Mouse (Mus musculus): ENCODE measurements around the gene Iscu. TPM values are rescaled to one million over a fixed set of nuclear protein-coding genes. Genes with fewer than 3 reads are reported as not detected.

Gene Iscu
- polyA plus RNA-seq, 1 experiment from 2014 or later: 107 TPM

- no peaks in the 10 kb centered on the region for H3K4me1 ChIP-seq (ENCODE audit: control insufficient read depth, insufficient read depth, low read length)
- no peak overlapping the region for H3K4me2 ChIP-seq (ENCODE audit: low read depth, low read length)
- no peaks in the 10 kb centered on the region for H3K9me3 ChIP-seq (ENCODE audit: control insufficient read depth, low read length)
- H3K36me3 ChIP-seq (ENCODE audit: control insufficient read depth, insufficient read depth, low read length): no peaks in the 10 kb centered on the region
- H3K9ac ChIP-seq (ENCODE audit: low read depth, low read length): no peak overlapping the region
- DNase-seq (ENCODE audit: low spot score): no peak
- 85% methylated on average over 7 of the region's 7 CpGs for WGBS
- H3K4me3 ChIP-seq (ENCODE audit: low read depth, low read length): no peak overlapping the region
- H3K27ac ChIP-seq (replicated peaks; ENCODE audit: low read depth, low read length): no peak overlapping the region
- H3K27me3 ChIP-seq (replicated peaks; ENCODE audit: control insufficient read depth, insufficient read depth, low read length): no peaks in the 10 kb centered on the region
- ATAC-seq (ENCODE audit: low read depth): no peak
Observed at GRCm38 (mm10) chr5:113731174-113731573, 41.4 kb upstream of the Iscu start.

GRCm38 (mm10) chr5:113732182-113732581, 40.4 kb upstream of the Iscu start:
- peak; percentile 41 for DNase-seq (ENCODE audit: low spot score)
- Histone ChIP-seq H3K4me3 (ENCODE audit: low read depth, low read length) (no peak overlapping the region), H3K27me3 (replicated peaks; ENCODE audit: control insufficient read depth, insufficient read depth, low read length) (no peaks in the 10 kb centered on the region), H3K9ac (ENCODE audit: low read depth, low read length) (no peak overlapping the region), H3K36me3 (ENCODE audit: control insufficient read depth, insufficient read depth, low read length) (no peaks in the 10 kb centered on the region), H3K27ac (replicated peaks; ENCODE audit: low read depth, low read length) (no peak overlapping the region), H3K4me2 (ENCODE audit: low read depth, low read length) (no peak overlapping the region), H3K9me3 (ENCODE audit: control insufficient read depth, low read length) (no peaks in the 10 kb centered on the region), H3K4me1 (ENCODE audit: control insufficient read depth, insufficient read depth, low read length) (peaks cover 7% of the 10 kb centered on the region; the same call in 1 of the 2 replicates)
- ATAC-seq (ENCODE audit: low read depth): no peak
- WGBS: 27% methylated on average over 6 of the region's 6 CpGs

- no peaks in the 10 kb centered on the region for H3K9me3 ChIP-seq (ENCODE audit: control insufficient read depth, low read length)
- peaks cover 7% of the 10 kb centered on the region; the same call in 1 of the 2 replicates for H3K4me1 ChIP-seq (ENCODE audit: control insufficient read depth, insufficient read depth, low read length)
- 66% methylated on average over 5 of the region's 5 CpGs for WGBS
- no peak overlapping the region for H3K27ac ChIP-seq (replicated peaks; ENCODE audit: low read depth, low read length)
- peaks cover 17% of the 10 kb centered on the region for H3K36me3 ChIP-seq (ENCODE audit: control insufficient read depth, insufficient read depth, low read length)
- no peak overlapping the region for H3K9ac ChIP-seq (ENCODE audit: low read depth, low read length)
- no peak overlapping the region for H3K4me2 ChIP-seq (ENCODE audit: low read depth, low read length)
- H3K4me3 ChIP-seq (ENCODE audit: low read depth, low read length): no peak overlapping the region
- no peak for ATAC-seq (ENCODE audit: low read depth)
- no peaks in the 10 kb centered on the region for H3K27me3 ChIP-seq (replicated peaks; ENCODE audit: control insufficient read depth, insufficient read depth, low read length)
- DNase-seq (ENCODE audit: low spot score): no peak
Observed at GRCm38 (mm10) chr5:113734376-113734775, 38.2 kb upstream of the Iscu start.

GRCm38 (mm10) chr5:113735023-113735344, 37.6 kb upstream of the Iscu start:
- Histone ChIP-seq H3K4me3 (ENCODE audit: low read depth, low read length) (peak overlapping the region; percentile 68), H3K36me3 (ENCODE audit: control insufficient read depth, insufficient read depth, low read length) (peaks cover 23% of the 10 kb centered on the region), H3K9me3 (ENCODE audit: control insufficient read depth, low read length) (no peaks in the 10 kb centered on the region), H3K4me2 (ENCODE audit: low read depth, low read length) (peak overlapping the region; percentile 68), H3K27me3 (replicated peaks; ENCODE audit: control insufficient read depth, insufficient read depth, low read length) (no peaks in the 10 kb centered on the region), H3K4me1 (ENCODE audit: control insufficient read depth, insufficient read depth, low read length) (peaks cover 7% of the 10 kb centered on the region; the same call in 1 of the 2 replicates), H3K9ac (ENCODE audit: low read depth, low read length) (peak overlapping the region; percentile 81), H3K27ac (replicated peaks; ENCODE audit: low read depth, low read length) (peak overlapping the region; percentile 96)
- DNase-seq (ENCODE audit: low spot score): no peak
- 32% methylated on average over 7 of the region's 7 CpGs for WGBS
- no peak for ATAC-seq (ENCODE audit: low read depth)

GRCm38 (mm10) chr5:113735345-113736112, 37.0 kb upstream of the Iscu start, which contains the start of gene Ficd:
TSS of gene Ficd (plus strand) at chr5:113735803.
- peak within 1 kb of the TSS; percentile 89 for H3K4me2 ChIP-seq (ENCODE audit: low read depth, low read length)
- 3% methylated on average over 27 of the region's 71 CpGs for WGBS
- H3K4me1 ChIP-seq (ENCODE audit: control insufficient read depth, insufficient read depth, low read length): peaks cover 7% of the 10 kb centered on the region; the same call in 1 of the 2 replicates
- ATAC-seq (ENCODE audit: low read depth): peak; percentile 98
- H3K4me3 ChIP-seq (ENCODE audit: low read depth, low read length): peak within 1 kb of the TSS; percentile 68
- peak within 1 kb of the TSS; percentile 96 for H3K27ac ChIP-seq (replicated peaks; ENCODE audit: low read depth, low read length)
- no peaks in the 10 kb centered on the region for H3K27me3 ChIP-seq (replicated peaks; ENCODE audit: control insufficient read depth, insufficient read depth, low read length)
- H3K9me3 ChIP-seq (ENCODE audit: control insufficient read depth, low read length): no peaks in the 10 kb centered on the region
- DNase-seq (ENCODE audit: low spot score): peak; percentile 100
- H3K36me3 ChIP-seq (ENCODE audit: control insufficient read depth, insufficient read depth, low read length): peaks cover 29% of the 10 kb centered on the region
- peak within 1 kb of the TSS; percentile 81 for H3K9ac ChIP-seq (ENCODE audit: low read depth, low read length)

- ATAC-seq (ENCODE audit: low read depth): peak; percentile 3; the same call in 1 of the 2 replicates
Observed at GRCm38 (mm10) chr5:113736113-113736502, 36.4 kb upstream of the Iscu start.

GRCm38 (mm10) chr5:113736522-113737164, 35.9 kb upstream of the Iscu start:
- Histone ChIP-seq H3K4me1 (ENCODE audit: control insufficient read depth, insufficient read depth, low read length) (peaks cover 7% of the 10 kb centered on the region; the same call in 1 of the 2 replicates), H3K9me3 (ENCODE audit: control insufficient read depth, low read length) (no peaks in the 10 kb centered on the region), H3K9ac (ENCODE audit: low read depth, low read length) (peak overlapping the region; percentile 81), H3K27me3 (replicated peaks; ENCODE audit: control insufficient read depth, insufficient read depth, low read length) (no peaks in the 10 kb centered on the region), H3K4me3 (ENCODE audit: low read depth, low read length) (peak overlapping the region; percentile 68), H3K4me2 (ENCODE audit: low read depth, low read length) (peak overlapping the region; percentile 89), H3K36me3 (ENCODE audit: control insufficient read depth, insufficient read depth, low read length) (peaks cover 40% of the 10 kb centered on the region), H3K27ac (replicated peaks; ENCODE audit: low read depth, low read length) (peak overlapping the region; percentile 96; the same call in 1 of the 2 replicates)
- ATAC-seq (ENCODE audit: low read depth) (no peak), DNase-seq (ENCODE audit: low spot score) (no peak)
- 26% methylated on average over 14 of the region's 15 CpGs for WGBS

More at GRCm38 (mm10) chr5:113736113-113736502, 36.4 kb upstream of the Iscu start:
- peak overlapping the region; percentile 89 for H3K4me2 ChIP-seq (ENCODE audit: low read depth, low read length)
- peak overlapping the region; percentile 68 for H3K4me3 ChIP-seq (ENCODE audit: low read depth, low read length)
- no peaks in the 10 kb centered on the region for H3K27me3 ChIP-seq (replicated peaks; ENCODE audit: control insufficient read depth, insufficient read depth, low read length)
- no peak for DNase-seq (ENCODE audit: low spot score)
- no peaks in the 10 kb centered on the region for H3K9me3 ChIP-seq (ENCODE audit: control insufficient read depth, low read length)
- WGBS: 7% methylated on average over 10 of the region's 10 CpGs
- peak overlapping the region; percentile 96 for H3K27ac ChIP-seq (replicated peaks; ENCODE audit: low read depth, low read length)
- H3K4me1 ChIP-seq (ENCODE audit: control insufficient read depth, insufficient read depth, low read length): peaks cover 7% of the 10 kb centered on the region; the same call in 1 of the 2 replicates
- peaks cover 34% of the 10 kb centered on the region for H3K36me3 ChIP-seq (ENCODE audit: control insufficient read depth, insufficient read depth, low read length)
- peak overlapping the region; percentile 81 for H3K9ac ChIP-seq (ENCODE audit: low read depth, low read length)

GRCm38 (mm10) chr5:113737607-113738237, 34.8 kb upstream of the Iscu start:
- WGBS: 91% methylated on average over 11 of the region's 11 CpGs
- H3K4me3 ChIP-seq (ENCODE audit: low read depth, low read length): no peak overlapping the region
- no peaks in the 10 kb centered on the region for H3K9me3 ChIP-seq (ENCODE audit: control insufficient read depth, low read length)
- no peak overlapping the region for H3K4me2 ChIP-seq (ENCODE audit: low read depth, low read length)
- H3K9ac ChIP-seq (ENCODE audit: low read depth, low read length): no peak overlapping the region
- no peak for DNase-seq (ENCODE audit: low spot score)
- no peaks in the 10 kb centered on the region for H3K27me3 ChIP-seq (replicated peaks; ENCODE audit: control insufficient read depth, insufficient read depth, low read length)
- no peak overlapping the region for H3K27ac ChIP-seq (replicated peaks; ENCODE audit: low read depth, low read length)
- peaks cover 7% of the 10 kb centered on the region; the same call in 1 of the 2 replicates for H3K4me1 ChIP-seq (ENCODE audit: control insufficient read depth, insufficient read depth, low read length)
- peaks cover 50% of the 10 kb centered on the region for H3K36me3 ChIP-seq (ENCODE audit: control insufficient read depth, insufficient read depth, low read length)
- no peak for ATAC-seq (ENCODE audit: low read depth)
